Mouse (Mus musculus): ENCODE measurements around the gene Ccl24. TPM values are rescaled to one million over a fixed set of nuclear protein-coding genes. Genes with fewer than 3 reads are reported as not detected.

The Ccl24 gene
- total RNA-seq (2023) = 1 to 10 TPM in 1 of 2 experiments, not detected in 1; 1.1 TPM

DNA sequence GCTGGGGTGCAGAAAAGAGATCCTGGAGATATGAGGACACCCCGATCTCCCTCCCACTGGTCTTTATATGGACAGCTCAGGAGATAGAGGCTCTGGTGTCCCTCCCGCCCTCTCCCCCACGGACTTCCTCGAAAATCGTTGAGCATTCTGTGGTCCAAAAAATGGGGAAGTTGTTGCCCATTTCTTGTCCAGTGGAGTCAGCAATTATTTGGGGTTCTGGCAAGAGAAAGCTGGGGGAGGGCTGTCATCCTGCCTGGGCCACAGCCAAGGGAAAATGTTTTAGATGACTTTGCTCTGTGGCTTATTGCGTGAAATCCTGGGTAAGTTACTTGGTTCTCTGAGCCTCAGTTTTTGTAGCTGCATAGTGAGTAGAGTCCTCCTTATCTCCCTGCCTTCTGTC is at the start of gene Ccl24:
Ccl24 (minus strand) TSS at position 44 of the 400 bp plus-strand sequence.

DNA sequence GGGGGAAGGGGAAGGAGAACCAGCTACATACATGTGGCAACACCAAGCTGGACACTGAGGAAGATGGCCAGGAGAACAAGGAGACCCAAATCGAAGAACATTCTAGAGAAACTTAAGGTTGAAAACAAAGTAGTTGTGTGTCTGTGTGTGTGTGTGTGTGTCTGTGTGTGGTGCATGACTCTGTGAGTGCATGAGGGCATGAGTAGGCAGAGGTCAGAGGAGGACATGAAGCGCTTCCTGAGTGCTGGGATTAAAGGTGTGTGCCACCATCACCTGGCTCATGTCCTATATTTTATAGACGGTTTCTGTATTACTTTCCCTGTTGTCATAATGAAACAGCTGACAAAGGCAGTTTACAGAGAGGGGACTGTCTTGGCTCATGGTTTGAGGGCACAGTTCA is 9.4 kb downstream of the Ccl24 start, which contains the start of gene Ccl26:
Ccl26 (minus strand) TSS at position 101 of the 400 bp plus-strand sequence.

DNA sequence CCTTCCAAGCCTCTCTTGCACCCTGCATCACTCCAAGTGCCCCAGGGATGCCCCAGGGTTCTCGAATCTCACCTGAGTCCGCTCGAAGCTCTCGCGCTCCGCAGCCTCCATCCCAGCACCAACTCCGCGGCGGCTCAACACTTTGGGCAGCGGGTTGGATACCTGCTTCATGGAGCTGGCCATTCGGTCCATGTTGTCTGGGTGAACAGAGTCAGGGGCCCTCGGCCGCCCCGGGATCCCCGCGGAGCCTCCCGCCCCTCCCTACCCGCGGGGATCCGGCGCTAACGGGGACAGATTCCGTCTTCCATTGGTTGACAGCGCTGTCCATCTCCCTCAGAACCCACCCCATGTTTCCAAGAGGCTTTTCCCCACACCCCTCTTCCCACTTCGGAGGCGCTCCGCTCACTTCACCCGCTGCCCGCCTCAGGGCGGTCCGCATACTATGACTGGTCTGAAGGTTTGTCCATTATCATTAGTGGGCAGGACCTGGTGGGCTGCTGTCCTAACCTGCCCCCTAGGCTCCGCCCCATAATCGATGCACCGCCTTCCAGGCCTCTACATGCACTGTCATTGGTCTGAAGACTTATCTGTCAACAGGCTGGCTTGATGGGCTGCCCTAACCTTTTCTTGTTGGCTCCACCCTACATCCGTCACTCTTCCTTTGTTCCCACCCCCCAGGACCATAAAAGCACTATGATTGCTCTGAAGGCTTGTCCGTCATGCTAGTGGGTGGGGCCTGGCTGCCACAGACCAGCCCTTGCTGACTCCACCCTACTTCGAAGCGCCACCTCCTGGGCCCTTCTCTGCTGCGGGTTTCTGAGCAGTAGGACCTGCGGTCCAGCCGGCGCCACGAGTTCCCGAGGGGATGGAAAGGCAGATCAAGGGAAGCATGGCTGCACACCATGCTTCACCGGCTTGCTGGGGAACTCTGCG is 27.7 kb downstream of the Ccl24 start, which contains the start of gene Hip1:
Hip1 (minus strand) TSS at position 256 of the 933 bp plus-strand sequence.

Other genes with a start within 250 kb of the Ccl24 start
- gene Fkbp6, start 223.0 kb downstream of the Ccl24 start, total RNA-seq (2023) = under 1 TPM in 1 of 2 experiments, not detected in 1; 0.44 TPM
- gene Trim50, start 219.8 kb downstream of the Ccl24 start, total RNA-seq (2023) = not detected
- gene Nsun5, start 203.1 kb downstream of the Ccl24 start, total RNA-seq (2023) = 10 to 100 TPM; 40.3 to 51.3 TPM
- gene Pom121, start 178.5 kb downstream of the Ccl24 start, total RNA-seq (2023) = 10 to 100 TPM; 60.5 to 62.3 TPM
- 10 to 100 TPM; 54.1 to 54.8 TPM for gene Hip1, start 27.9 kb downstream of the Ccl24 start, total RNA-seq (2023)
- gene Ccl26, start 9.5 kb downstream of the Ccl24 start, total RNA-seq (2023) = not detected
- gene Rhbdd2, start 59.6 kb upstream of the Ccl24 start, total RNA-seq (2023) = 10 to 100 TPM; 17.7 to 29.4 TPM
- gene Por, start 97.0 kb upstream of the Ccl24 start, total RNA-seq (2023) = 10 to 100 TPM; 44.9 TPM
- 10 to 100 TPM; 13.6 to 21.1 TPM for gene Tmem120a, start 171.4 kb upstream of the Ccl24 start, total RNA-seq (2023)
- gene Styxl1, start 205.3 kb upstream of the Ccl24 start, total RNA-seq (2023) = not detected
- 100 to 1,000 TPM; 153 to 177 TPM for gene Mdh2, start 205.4 kb upstream of the Ccl24 start, total RNA-seq (2023)
- not detected for gene Srrm3, start 233.8 kb upstream of the Ccl24 start, total RNA-seq (2023)